Mouse (Mus musculus) ovary, postnatal 14 days (tissue): ENCODE data around the gene Lrp4.
A peak's percentile ranks its signal among the peaks of the same experiment; 100 is the strongest.
"Not testable (repeated sequence)": the region's sequence is repeated elsewhere in the genome, so short reads cannot be mapped to it uniquely, and the experiment has no call there.

Experiments used
- DNase-seq: peaks from one replicate; pipeline ENCODE4 v3.0.0; 2022; ENCODE audit warnings: low spot score

Gene Lrp4

DNA sequence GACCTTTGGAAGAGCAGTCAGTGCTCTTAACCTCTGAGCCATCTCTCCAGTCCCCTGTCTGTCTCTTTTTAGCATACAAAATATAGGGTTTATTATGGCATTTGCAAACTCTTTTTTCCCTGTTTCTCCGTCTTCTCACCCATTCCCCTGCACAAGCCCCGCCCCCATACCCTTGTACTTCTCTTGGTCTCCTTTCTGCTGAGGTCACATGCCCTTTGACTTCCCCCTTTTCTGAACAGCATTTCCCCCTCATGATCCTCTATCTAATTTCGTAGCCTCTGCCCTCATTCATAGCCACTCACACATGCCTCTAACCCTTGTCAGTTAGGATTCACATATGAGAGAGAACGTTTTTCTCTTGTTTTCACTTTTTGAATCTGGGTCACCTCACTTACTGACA lies 27.4 kb downstream of the Lrp4 start:
- no peak for DNase-seq

DNA sequence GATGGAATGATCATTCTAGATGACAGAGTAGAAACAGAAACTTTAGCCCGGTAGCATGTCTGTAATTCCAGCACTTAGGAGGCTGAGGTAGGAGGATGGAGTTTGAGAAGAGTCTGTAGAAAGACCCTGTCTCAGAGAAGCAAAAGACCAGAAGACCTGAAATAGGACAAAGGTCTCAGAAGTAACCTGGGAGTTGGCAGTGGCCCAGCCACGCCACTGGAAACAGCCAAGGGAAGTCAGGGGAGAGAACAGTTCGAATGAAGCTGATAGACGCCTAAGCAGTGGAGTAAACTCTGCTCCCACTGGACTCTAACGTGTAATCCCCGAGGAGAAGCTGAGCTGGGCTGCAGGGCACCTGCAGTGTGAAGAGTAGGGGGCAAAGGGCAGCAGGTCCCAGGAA lies 27.9 kb downstream of the Lrp4 start:
- DNase-seq, result no peak

DNA sequence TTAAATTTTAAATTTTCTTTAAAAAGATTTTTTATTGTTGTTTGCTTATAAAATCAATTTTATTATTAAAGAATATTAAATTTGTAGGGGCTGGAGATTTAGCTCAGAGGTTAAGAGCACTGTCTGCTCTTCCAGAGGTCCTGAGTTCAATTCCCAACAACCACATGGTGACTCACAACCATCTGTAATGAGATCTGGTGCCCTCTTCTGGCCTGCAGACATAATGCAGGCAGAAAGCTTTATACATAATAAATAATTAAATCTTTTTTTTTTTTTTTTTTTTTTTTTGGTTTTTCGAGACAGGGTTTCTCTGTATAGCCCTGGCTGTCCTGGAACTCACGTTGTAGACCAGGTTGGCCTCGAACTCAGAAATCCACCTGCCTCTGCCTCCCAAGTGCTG lies 30.0 kb downstream of the Lrp4 start:
- DNase-seq, result not testable (repeated sequence)

DNA sequence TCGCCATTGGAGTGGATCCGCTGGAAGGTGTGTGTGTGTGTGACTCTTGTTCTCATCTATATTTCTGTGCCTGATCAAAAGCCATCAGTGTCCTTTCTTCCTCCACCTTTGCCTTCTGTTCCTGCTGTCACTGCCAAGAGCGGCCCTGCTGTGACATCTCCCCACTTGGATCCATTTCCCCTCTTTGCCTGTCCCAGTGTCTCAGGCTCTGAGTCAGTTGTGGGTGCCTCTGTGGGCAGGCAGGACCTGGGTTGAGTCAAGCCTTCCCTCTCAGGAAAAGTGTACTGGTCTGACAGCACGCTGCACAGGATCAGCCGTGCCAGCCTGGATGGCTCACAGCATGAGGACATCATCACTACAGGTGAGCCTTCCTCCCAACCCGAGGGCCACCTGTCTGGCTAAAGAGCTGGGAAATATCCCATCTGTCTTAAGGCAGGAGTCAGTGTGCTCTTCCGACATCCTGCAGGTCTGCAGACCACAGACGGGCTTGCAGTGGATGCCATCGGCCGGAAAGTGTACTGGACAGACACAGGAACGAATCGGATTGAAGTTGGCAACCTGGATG lies 34.8 kb downstream of the Lrp4 start:
- DNase-seq, result no peak

DNA sequence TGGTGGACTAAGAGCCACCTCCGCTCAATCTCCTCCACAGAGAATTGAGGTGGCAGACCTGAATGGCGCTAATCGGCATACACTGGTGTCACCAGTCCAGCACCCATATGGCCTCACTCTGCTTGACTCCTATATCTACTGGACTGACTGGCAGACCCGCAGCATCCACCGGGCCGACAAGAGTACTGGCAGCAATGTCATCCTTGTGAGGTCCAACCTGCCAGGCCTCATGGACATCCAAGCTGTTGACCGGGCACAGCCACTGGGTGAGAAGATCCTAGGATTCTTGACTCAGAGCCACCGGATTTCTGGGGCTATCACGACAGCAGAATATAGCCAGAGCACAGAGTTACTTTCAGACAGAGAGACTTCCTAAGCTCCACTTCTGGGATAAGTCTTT lies 36.7 kb downstream of the Lrp4 start:
- no peak for DNase-seq

DNA sequence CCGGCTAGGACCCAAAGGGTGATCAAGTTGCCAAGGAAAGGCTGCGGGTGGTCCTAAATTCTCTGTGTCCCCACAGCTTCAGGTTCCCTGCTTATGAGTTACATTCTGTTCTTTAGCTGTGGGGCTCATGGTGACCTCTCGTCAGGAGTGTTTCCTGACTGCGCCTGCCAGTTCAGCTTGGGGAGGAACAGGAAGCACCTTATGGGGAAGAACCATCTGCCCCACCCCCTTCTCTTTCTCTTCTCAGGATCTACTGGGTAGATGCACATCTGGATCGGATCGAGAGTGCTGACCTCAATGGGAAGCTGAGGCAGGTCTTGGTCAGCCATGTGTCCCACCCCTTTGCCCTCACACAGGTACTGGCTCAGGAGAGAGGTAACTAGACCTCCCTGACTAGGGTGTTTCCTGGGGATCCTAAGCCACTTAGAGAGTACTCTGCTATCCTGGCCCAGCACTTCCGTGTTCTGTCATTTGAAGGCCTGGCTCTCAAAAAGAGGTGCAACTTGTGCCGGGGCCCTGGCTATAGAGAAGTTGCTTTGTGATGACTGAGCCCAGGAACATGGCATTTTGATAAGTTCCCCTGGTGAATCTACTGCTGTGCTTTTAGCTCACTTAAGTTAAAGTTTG lies 40.9 kb downstream of the Lrp4 start:
- DNase-seq, result no peak

DNA sequence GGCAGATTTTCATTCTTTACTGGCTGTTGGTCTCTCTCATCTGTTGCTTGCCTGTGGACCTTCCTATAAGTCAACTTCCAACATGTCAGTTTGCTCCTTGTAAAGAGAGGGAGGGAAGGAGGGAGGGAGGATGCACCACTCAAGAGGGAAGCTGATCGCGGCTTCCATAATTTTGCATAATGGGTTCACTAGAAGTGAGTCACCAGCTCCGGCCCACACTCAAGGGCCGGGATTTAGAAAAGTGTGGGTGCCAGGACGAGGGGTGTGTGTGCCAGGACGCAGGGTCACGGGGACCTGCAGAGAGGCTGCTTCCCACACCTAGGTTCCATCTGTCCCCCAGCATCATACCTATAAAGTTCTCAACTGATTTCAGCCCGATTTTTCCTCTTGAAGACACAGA lies 50.8 kb downstream of the Lrp4 start:
- no peak for DNase-seq

DNA sequence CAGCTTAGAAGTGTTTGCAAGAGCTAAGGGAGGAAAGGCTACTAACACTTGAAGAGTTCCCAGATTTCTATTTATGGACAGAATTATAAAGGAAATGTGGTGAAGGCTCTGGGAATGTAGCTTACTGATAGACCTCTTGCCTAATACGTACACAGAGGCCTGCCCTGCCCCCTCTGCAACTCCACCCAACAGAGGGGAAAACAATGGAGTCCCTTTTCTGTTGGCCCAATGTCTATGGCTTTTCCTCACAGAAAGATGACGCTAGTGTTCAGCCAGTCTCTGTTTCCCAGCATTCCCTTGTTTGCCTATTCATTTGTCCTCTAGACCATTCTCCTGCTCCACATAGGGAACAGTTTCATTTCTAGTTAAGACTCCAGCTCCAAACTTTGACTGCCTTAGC lies 59.9 kb downstream of the Lrp4 start:
- no peak for DNase-seq

DNA sequence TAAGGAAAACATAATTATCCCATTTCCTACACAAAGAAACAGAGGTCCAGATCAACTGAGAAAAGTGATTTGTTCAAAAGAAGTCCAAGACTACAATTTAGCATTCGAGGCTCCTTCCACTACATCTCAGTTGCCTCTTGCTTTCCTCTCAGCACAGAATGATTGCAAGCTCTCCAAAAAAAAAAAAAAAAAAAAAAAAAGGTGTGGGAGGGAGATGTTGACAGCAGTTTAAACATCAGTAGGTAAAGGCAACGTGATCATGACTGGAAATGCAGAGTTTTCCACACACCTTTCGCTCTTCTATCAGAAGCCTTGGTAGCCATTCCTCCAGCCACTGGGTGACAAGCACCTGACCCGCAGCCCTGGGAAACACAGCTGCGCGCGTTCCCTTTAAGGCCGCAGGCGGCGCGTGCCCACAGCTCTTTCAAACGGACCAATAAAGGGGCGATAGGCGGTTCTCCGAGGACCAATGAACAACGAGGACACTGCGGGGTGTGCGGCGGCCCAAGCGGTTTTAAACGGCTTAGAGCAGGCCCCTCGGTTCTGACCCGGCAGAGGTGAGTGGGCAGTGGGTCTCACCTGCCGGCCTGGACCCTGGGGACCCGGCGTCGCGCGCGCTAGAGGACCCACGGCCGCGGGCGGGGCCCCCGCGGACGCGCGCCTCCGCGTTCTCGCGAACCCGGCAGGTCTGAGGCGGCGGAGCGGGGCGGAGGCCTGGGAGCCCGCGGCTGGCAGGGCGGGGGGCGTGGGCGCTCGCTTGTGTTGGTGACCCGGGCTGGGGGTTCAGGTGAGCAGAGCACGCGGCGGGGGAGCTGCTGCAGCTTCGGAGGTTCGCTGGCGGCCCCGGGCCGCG lies 69.2 kb downstream of the Lrp4 start, which contains the start of gene Ckap5:
Gene Ckap5, plus strand, starts transcription at position 469 of the 853 bp plus-strand sequence.
- DNase-seq, result peak; percentile 87

DNA sequence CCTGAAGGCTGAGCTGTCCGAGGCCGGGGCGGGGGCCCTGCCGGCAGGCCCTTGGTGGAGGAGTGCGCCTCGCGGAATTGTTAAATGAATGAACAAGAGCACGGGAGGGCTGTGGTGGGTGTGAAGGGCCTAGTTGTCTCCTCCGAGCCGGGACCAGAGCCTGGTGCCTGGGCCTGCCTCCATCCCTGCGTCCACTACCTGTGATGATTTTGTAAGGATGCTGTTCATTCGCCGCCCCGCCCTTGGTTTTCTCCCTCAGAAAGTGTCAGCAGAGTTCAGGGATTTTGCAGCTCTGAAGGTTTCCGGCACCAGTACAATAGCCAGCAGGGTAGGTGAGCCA lies 69.8 kb downstream of the Lrp4 start:
- DNase-seq, result peak; percentile 5

DNA sequence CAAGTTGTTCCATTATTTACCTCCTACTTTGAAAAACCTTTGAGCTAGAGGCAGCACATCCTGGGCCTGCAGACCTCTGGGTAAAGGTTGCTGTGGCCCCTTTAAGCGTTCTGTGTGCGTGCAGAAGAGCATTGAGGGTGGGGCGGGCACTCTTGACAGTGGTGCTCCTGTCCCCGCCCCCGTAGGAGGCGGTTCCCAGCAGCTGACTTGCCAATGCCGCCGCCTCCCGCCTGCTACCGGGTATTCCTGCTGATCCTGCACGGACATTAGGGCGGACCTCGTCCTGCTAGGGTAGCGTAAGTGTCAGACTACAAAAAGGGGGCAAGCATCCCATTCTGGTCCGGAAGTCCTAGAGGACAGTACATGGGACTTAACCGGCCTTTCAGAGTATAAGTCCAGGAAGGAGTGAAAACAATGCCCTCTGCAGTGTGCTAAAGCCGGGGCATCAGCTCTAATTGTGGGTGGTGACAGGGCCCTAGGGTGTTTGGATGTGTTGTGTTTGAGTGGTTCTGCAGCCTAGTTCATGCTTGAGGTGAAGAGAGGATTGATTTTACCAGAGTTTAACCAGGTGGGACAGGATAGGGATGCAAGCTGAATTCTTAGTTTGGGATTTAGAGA lies 80.4 kb downstream of the Lrp4 start:
- DNase-seq, result peak; percentile 70
